Mouse (Mus musculus): ENCODE measurements at regions not wholly inside any gene's neighbourhood (a gene's known extent, or its start where the extent isn't known, plus 50 kb on each side); places are given as distances from the start of the nearest gene placed in this dataset.

DNA sequence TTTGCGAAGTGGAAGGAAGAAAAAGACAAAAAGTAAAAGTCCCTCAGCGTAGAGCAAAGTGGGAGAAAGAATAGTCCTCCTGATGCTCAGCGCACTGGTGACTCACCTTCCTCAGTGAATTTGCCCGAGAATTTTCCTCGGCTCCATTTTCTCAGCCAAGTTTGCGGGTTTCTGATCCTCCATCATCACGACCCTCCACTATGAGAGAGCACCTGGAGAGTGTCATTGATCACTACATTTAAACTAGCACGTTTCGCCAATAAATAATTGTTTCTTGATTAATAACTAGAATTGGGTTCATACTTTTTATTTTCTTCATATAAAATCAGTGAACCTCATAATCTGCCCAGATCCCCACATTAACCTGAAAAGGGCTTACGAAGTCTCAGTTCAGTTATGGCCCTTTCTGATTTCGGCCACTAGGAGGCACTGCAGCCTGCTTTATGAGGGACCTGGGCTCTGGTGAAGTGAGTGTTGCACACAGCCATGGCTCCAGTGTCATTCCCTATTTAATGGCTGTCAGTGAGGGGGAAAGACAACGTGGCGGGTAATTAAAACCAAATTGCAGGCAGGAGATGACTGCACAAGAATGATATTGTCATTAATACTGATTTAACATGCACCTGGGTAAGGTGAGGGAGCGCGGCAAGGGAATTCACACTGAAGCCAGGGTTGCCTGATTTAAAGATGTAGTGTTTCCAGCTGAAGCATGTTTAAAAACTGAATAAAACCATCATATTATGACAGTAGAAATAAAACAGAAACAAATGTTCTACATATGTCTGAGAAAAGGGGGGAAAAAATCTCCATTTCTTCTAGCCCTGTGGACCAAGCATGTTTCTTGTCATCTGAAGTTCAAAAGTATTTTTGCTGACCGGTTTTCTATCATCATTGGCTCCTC lies 741.8 kb upstream of the Arrdc4 start:
- TF ChIP-seq CTCF (IDR thresholded peaks at IDR 0.05; ENCODE audit: extremely low read depth, insufficient read depth, low read length) (peak; percentile 94), POLR2A (IDR thresholded peaks at IDR 0.05; ENCODE audit: extremely low read depth, insufficient read depth, low read length) (no peak)

Measured in cortical plate, adult 2 months (tissue).